Mouse (Mus musculus) skeletal muscle tissue, adult 2 months (tissue): ENCODE measurements at regions not wholly inside any gene's neighbourhood (a gene's known extent, or its start where the extent isn't known, plus 50 kb on each side); places are given as distances from the start of the nearest gene placed in this dataset.
A peak's percentile ranks its signal among the peaks of the same experiment; 100 is the strongest.
"Not testable (repeated sequence)": the region's sequence is repeated elsewhere in the genome, so short reads cannot be mapped to it uniquely, and the experiment has no call there.

Experiments used
- DNase-seq: peaks from one replicate; pipeline ENCODE4 v3.0.0-alpha.2; 2012; ENCODE audit warnings: low read depth, low spot score

- no peak for DNase-seq
Measured at GRCm38 (mm10) chr13:46038441-46039331, 73.9 kb upstream of the Atxn1 start.

DNA sequence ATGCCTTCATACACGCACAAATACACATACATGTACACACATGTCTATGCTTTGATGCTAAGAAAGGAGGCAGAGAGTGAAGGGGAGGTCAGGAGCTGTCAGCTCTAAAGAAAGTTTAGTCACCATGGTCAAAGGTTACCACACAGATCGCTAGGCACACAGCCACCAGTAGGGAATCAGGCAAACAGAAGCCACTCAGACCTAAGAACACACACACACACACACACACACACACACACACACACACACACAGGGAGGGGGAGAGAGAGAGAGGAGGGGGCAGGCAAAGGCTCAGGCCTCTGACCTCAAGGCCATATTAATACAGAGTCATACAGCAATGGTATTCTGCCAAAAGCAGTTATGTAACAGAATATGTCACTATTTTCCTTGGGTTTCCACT, 67.5 kb upstream of the Atxn1 start:
- DNase-seq: no peak

- DNase-seq: no peak
Measured at GRCm38 (mm10) chr13:46026018-46026417, 61.2 kb upstream of the Atxn1 start.

DNA sequence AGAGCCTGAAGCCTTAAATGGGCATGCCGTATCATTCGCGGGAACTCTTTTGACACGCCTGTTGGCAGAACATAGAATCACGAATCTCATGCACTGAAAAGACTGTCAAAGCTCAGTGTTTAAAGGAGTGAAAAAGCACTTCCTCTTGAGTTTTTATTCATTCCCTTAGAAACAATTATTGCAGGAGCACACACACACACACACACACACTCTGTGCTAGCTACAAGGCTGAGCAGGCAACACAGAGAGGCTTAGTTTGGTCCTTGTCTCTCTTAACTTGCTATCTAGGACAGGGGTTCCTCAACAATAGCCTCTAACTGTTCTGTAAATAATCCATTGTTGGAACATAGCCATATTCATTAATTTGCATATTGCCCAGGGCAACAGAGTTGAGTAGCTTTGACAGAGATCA, 58.8 kb upstream of the Atxn1 start:
- no peak for DNase-seq

- peak; percentile 14 for DNase-seq
Measured at GRCm38 (mm10) chr13:46023187-46023586, 58.4 kb upstream of the Atxn1 start.

GRCm38 (mm10) chr13:46020945-46021835, 56.4 kb upstream of the Atxn1 start:
- DNase-seq: no peak

DNA sequence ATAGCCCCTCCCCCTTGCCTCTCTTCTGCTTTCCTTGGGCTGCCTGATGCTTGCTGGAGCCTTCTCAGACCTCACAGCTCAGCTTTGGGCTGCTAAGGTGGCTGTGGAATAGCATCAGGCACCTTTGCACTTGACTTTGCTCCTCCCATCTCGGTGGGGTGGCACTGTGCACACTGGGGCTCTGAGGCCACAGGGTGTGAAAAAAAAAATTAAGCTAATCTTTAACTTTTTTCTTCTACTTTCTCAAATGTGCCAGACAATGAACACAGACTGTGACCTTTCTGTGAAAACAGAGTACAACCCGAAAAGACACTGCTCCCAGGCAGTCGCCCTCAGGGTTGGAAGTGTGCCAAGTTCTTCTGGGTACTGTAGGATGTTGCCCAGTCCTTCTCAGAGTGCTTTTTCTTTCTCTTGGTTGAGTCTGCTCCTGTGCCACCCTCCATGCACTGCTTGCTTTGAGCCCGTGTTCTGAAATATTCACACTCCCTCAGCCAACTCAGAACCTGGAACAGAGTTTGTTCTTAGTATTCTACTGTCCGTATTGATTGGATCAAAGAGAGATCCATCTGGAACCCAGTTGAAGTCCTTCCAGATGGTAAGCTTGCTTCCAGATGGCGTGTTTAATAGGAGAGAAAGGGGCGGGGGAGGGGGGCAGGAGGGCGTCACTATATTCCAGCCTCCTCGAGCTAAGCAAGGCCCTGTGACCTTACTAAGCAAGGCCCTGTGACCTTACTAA, 54.8 kb upstream of the Atxn1 start:
- peak; percentile 13 for DNase-seq

DNA sequence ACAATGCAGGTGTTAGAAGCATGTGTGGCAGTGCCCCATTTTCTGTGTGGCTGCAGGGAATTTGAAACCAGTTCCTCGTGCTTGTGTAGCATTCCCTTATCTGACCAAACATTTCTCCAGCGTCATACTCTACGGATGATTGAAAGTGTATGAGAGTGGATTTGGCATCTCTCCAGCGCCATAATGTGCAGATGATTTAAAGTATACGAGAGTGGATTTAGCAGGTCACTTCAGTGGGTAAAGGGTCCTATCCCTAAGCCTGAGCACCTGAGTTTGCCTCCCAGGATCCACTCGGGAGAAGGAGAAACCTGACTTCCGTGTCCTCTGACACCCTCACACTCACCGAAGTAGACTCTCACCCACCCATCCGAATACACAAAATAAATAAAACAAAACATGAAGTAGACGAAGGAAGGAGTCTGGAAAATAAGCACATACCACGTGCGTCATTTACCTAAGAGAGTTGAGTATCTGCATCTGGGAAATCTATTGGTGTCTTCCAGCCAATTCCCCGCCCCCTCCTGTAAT, 54.2 kb upstream of the Atxn1 start:
- no peak for DNase-seq

GRCm38 (mm10) chr13:46017742-46018141, 52.9 kb upstream of the Atxn1 start:
- DNase-seq: no peak

- not testable (repeated sequence) for DNase-seq
Measured at GRCm38 (mm10) chr13:46017011-46017410, 52.2 kb upstream of the Atxn1 start.

GRCm38 (mm10) chr13:46015231-46015630, 50.4 kb upstream of the Atxn1 start:
- DNase-seq: no peak

DNA sequence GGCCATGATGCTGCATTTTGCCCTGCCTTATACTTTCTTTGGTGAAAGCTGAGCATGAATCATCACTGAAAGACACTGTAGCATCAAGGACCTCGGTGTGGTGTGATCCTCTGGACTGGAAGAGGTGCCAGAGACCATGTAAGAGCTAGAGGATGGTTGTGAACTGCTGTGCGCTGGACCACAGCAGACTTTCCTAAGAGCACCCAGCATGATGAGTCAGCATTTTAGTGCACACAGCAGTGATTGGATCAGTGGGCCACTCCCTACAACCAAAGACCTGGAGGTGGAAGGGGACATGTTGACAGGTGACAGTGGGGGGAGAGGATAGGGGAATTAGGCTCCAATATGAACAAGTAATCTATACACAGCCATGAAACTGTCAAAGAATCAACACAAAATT, 49.8 kb upstream of the Atxn1 start:
- DNase-seq: no peak
